Mouse (Mus musculus) cerebellum, adult 8-10 months (tissue): ENCODE data around the gene Galns.

ENCODE experiments used
- DNase-seq: peaks from one replicate; pipeline ENCODE4 v3.0.0; 2022

Gene Galns

GRCm38 (mm10) chr8:122564363-122565352, 46.6 kb downstream of the Galns start:
- no peak for DNase-seq

- no peak for DNase-seq
Observed at GRCm38 (mm10) chr8:122561199-122561598, 50.1 kb downstream of the Galns start.

GRCm38 (mm10) chr8:122558671-122559349, 52.5 kb downstream of the Galns start:
- DNase-seq = no peak

- DNase-seq = no peak
Observed at GRCm38 (mm10) chr8:122557248-122558038, 53.8 kb downstream of the Galns start.

GRCm38 (mm10) chr8:122556030-122557009, 54.9 kb downstream of the Galns start:
- no peak for DNase-seq

- no peak for DNase-seq
Observed at GRCm38 (mm10) chr8:122554786-122555185, 56.5 kb downstream of the Galns start.

GRCm38 (mm10) chr8:122551265-122552051, 59.8 kb downstream of the Galns start, which contains the start of gene Piezo1:
Gene Piezo1 (minus strand): TSS chr8:122551329.
- peak; percentile 56 for DNase-seq

GRCm38 (mm10) chr8:122550995-122551264, 60.3 kb downstream of the Galns start:
- no peak for DNase-seq

- DNase-seq = no peak
Observed at GRCm38 (mm10) chr8:122550234-122550994, 60.8 kb downstream of the Galns start.

- no peak for DNase-seq
Observed at GRCm38 (mm10) chr8:122548891-122549439, 62.3 kb downstream of the Galns start.

GRCm38 (mm10) chr8:122548331-122548730, 62.9 kb downstream of the Galns start:
- DNase-seq = no peak

GRCm38 (mm10) chr8:122547815-122548214, 63.4 kb downstream of the Galns start:
- no peak for DNase-seq

GRCm38 (mm10) chr8:122546811-122547453, 64.3 kb downstream of the Galns start:
- DNase-seq = no peak

GRCm38 (mm10) chr8:122546066-122546755, 65.1 kb downstream of the Galns start:
- no peak for DNase-seq

- DNase-seq = no peak
Observed at GRCm38 (mm10) chr8:122544138-122544537, 67.1 kb downstream of the Galns start.

- no peak for DNase-seq
Observed at GRCm38 (mm10) chr8:122538310-122539076, 72.8 kb downstream of the Galns start.

- DNase-seq = no peak
Observed at GRCm38 (mm10) chr8:122537812-122538211, 73.5 kb downstream of the Galns start.

- no peak for DNase-seq
Observed at GRCm38 (mm10) chr8:122537033-122537432, 74.2 kb downstream of the Galns start.
